Mouse (Mus musculus) forebrain, embryonic 11.5 days (tissue): ENCODE data around the gene Col6a1. TPM values are rescaled to one million over a fixed set of nuclear protein-coding genes. Genes with fewer than 3 reads are reported as not detected.

Source experiments
- ATAC-seq: fragments of 200-750 bp; cut with Nextera tagmentation; replicated peaks from 2 replicates; pipeline ENCODE4 v1.8.0; 2017; ENCODE audit warnings: moderate TSS enrichment; ENCODE audit not compliant: low FRiP score
- DNase-seq: peaks from one replicate; pipeline ENCODE4 v3.0.0-alpha.2; 2017; ENCODE audit warnings: low spot score
- H3K27ac ChIP-seq: fragments of 300-500 bp; sonication (generic); 2 replicates; pipeline ENCODE4 v1.5.1; 2014; ENCODE audit warnings: low read depth, low read length
- H3K27me3 ChIP-seq: fragments of 300-500 bp; sonication (generic); 2 replicates; pipeline ENCODE4 v1.6.1; 2014; ENCODE audit warnings: mild to moderate bottlenecking, low read length, mixed read lengths; ENCODE audit not compliant: control insufficient read depth, insufficient read depth
- H3K36me3 ChIP-seq: fragments of 300-500 bp; sonication (generic); 2 replicates; pipeline ENCODE4 v1.6.1; 2014; ENCODE audit warnings: mild to moderate bottlenecking, low read length, moderate library complexity, mixed read lengths; ENCODE audit not compliant: control insufficient read depth, insufficient read depth
- H3K4me1 ChIP-seq: fragments of 300-500 bp; sonication (generic); replicated peaks from 2 replicates; pipeline ENCODE4 v1.6.1; 2014; ENCODE audit warnings: low read length, mixed read lengths; ENCODE audit not compliant: control insufficient read depth, insufficient read depth
- H3K4me2 ChIP-seq: fragments of 300-500 bp; sonication (generic); 2 replicates; pipeline ENCODE4 v1.6.1; 2014; ENCODE audit warnings: low read depth, mild to moderate bottlenecking, low read length, moderate library complexity, mixed read lengths; ENCODE audit not compliant: severe bottlenecking
- H3K4me3 ChIP-seq: fragments of 300-500 bp; sonication (generic); 2 replicates; pipeline ENCODE4 v1.5.1; 2014; ENCODE audit warnings: low read depth, low read length
- H3K9ac ChIP-seq: fragments of 300-500 bp; sonication (generic); 2 replicates; pipeline ENCODE4 v1.6.1; 2014; ENCODE audit warnings: low read length
- H3K9me3 ChIP-seq: fragments of 300-500 bp; sonication (generic); 2 replicates; pipeline ENCODE4 v1.6.1; 2016; ENCODE audit warnings: low read length, mixed read lengths; ENCODE audit not compliant: control insufficient read depth
- WGBS: fragments of 180-500 bp; shearing (Covaris S2); extraction: QIAGEN DNeasy Blood & Tissue Kit; methylation state at CpG from one replicate; pipeline ENCODE4 v1.1.7; 2014; 5-methylcytosine and 5-hydroxymethylcytosine counted together
- polyA plus RNA-seq: library from polyadenylated mRNA; unstranded; fragments of >200 nt; fragmentation: Nextera tagmentation; extraction: Ambion mirVana; gene quantifications from 2 replicates; pipeline ENCODE4 v1.2.1, GENCODE M21; 2014

Gene Col6a1
- polyA plus RNA-seq, 1 experiment from 2014 or later: 8.6 TPM

DNA sequence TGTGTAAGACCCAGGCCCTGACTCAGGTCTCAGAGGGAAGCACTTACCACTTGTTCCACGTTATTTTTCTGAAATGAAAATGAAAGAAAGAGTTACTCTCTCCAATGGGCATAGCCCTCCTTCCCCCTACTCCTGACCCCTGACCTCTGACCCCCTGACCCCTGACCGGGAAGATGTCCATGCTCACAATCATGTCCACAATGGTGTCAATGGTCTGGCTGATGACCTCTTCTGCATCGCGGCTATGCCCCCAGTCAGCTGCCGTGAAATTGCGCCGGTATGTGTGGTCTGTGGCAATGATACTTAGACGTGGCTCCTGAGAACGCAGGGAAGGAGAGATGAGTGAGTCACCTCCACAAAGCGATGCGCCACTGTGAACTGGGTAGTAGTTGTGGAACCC lies 4.8 kb downstream of the Col6a1 start:
- Histone ChIP-seq H3K9ac (no peak overlapping the region), H3K4me3 (no peak overlapping the region), H3K4me1 (no peaks in the 10 kb centered on the region), H3K36me3 (no peaks in the 10 kb centered on the region), H3K27ac (no peak overlapping the region), H3K27me3 (no peaks in the 10 kb centered on the region), H3K4me2 (no peak overlapping the region), H3K9me3 (no peaks in the 10 kb centered on the region)
- no peak for DNase-seq
- 84% methylated on average over 11 of the region's 11 CpGs for WGBS
- no peak for ATAC-seq

DNA sequence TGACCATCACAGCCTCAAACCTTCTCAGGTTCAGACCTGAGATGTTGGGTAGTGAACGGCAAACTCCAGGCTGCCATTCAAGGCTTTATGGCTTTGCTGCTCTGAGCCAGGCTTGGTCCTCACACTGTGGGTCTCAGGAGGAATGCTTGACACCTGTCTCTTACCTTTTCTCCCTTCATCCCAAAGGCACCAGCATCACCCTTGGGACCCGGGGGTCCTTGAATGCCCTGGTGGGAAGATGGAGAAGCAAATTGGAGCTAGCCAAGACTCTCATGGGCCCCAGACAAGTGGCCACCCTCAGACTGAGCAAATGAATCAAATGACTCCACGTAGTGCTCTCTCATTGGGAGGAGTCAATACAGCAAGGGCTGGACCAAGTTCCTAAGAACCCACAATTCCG lies 8.3 kb downstream of the Col6a1 start:
- no peak overlapping the region for H3K27ac ChIP-seq
- no peak overlapping the region for H3K9ac ChIP-seq
- no peaks in the 10 kb centered on the region for H3K9me3 ChIP-seq
- ATAC-seq (no peak), DNase-seq (no peak)
- no peaks in the 10 kb centered on the region for H3K36me3 ChIP-seq
- WGBS: 95% methylated on average over 4 of the region's 4 CpGs
- no peak overlapping the region for H3K4me2 ChIP-seq
- H3K27me3 ChIP-seq: no peaks in the 10 kb centered on the region
- H3K4me1 ChIP-seq: no peaks in the 10 kb centered on the region
- H3K4me3 ChIP-seq: no peak overlapping the region

DNA sequence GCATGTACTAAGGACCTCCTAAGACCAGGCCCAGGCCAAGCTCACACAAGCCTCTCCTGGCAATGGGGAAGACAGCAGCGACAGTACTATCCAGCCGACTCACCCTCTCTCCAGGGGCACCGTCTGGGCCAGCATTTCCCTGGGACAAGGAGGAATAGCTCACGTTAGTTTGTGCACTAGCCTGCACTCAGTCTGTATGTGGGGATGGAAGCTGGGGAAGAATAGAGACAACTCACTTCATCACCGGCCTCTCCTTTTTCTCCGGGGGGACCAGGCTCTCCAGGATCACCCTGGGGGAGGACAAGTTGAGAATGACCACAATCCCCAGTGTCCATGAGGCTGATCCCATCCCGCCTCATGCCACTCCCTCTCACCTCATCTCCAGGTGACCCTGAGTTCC lies 8.9 kb downstream of the Col6a1 start:
- no peaks in the 10 kb centered on the region for H3K27me3 ChIP-seq
- H3K4me2 ChIP-seq: no peak overlapping the region
- H3K9me3 ChIP-seq: no peaks in the 10 kb centered on the region
- no peak overlapping the region for H3K4me3 ChIP-seq
- H3K9ac ChIP-seq: no peak overlapping the region
- no peak overlapping the region for H3K27ac ChIP-seq
- no peaks in the 10 kb centered on the region for H3K4me1 ChIP-seq
- no peaks in the 10 kb centered on the region for H3K36me3 ChIP-seq
- 93% methylated on average over 7 of the region's 7 CpGs for WGBS
- ATAC-seq (no peak), DNase-seq (no peak)

DNA sequence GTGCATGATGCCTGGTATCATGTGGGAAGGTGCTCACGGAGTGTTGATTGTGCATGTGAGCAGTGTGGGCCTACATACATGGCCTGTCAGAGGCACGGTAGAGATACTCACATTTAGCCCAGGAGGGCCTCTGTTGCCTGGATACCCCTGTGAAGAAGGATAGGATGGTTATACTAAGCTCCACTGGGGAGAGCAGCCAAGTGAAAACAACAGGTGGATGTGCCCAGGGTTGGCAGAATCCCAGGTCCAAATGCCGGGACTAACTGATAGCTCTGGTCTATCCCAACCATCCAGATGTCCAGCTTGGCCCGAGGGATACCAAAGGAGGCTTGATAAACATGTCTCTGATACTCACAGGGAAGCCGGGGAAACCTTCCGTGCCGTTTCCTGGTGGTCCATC lies 11.7 kb downstream of the Col6a1 start:
- Histone ChIP-seq H3K9ac (no peak overlapping the region), H3K27me3 (no peaks in the 10 kb centered on the region), H3K4me3 (no peak overlapping the region), H3K4me2 (no peak overlapping the region), H3K4me1 (no peaks in the 10 kb centered on the region), H3K9me3 (no peaks in the 10 kb centered on the region), H3K36me3 (no peaks in the 10 kb centered on the region), H3K27ac (no peak overlapping the region)
- DNase-seq (no peak), ATAC-seq (no peak)
- 91% methylated on average over 7 of the region's 7 CpGs for WGBS

DNA sequence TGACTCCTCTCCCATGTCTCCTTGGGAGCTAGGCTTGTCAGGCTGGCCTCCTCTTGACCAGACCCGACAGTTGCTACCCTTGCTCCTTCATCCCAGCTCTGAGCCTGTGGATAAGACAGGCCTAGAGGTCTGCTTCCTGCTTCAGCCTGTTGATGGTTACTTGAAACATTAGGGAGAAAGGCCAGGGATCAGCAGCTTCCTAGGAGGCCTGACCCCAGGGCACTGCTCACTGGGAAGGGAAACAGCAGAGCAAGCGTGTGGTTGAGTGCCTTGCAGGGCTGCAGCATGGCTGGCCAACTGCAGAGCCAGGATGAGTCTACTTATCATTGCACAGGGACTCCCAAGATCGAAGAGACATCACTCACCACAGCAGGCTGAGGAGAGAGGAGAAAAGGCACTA lies 13.5 kb downstream of the Col6a1 start:
- WGBS: 83% methylated on average over 3 of the region's 3 CpGs
- Histone ChIP-seq H3K9ac (no peak overlapping the region), H3K27me3 (no peaks in the 10 kb centered on the region), H3K4me2 (no peak overlapping the region), H3K4me1 (no peaks in the 10 kb centered on the region), H3K4me3 (no peak overlapping the region), H3K27ac (no peak overlapping the region), H3K36me3 (no peaks in the 10 kb centered on the region), H3K9me3 (no peaks in the 10 kb centered on the region)
- ATAC-seq (no peak), DNase-seq (no peak)

DNA sequence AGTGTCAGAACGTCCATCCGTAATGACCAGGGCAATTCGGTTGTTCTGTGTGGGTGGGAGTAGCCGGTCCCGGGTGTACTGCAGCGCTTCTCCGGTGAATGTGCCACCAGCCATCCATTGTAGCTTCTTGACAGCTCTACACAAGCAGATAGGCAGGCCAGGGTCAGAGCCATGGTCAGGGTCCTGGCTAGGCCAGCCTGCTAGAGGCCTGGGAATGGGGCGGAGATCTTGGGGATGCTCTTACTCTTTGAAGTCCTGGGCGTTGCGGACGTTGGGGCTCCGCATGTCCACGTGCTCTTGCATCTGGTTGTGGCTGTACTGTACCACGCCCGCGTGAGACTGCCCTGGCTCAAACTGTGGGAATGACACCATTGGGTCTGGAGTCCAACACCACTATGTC lies 14.6 kb downstream of the Col6a1 start:
- Histone ChIP-seq H3K4me2 (no peak overlapping the region), H3K4me3 (no peak overlapping the region), H3K36me3 (no peaks in the 10 kb centered on the region), H3K27me3 (no peaks in the 10 kb centered on the region), H3K9me3 (no peaks in the 10 kb centered on the region), H3K27ac (no peak overlapping the region), H3K9ac (no peak overlapping the region), H3K4me1 (no peaks in the 10 kb centered on the region)
- ATAC-seq (no peak), DNase-seq (no peak)
- WGBS: 96% methylated on average over 16 of the region's 16 CpGs

DNA sequence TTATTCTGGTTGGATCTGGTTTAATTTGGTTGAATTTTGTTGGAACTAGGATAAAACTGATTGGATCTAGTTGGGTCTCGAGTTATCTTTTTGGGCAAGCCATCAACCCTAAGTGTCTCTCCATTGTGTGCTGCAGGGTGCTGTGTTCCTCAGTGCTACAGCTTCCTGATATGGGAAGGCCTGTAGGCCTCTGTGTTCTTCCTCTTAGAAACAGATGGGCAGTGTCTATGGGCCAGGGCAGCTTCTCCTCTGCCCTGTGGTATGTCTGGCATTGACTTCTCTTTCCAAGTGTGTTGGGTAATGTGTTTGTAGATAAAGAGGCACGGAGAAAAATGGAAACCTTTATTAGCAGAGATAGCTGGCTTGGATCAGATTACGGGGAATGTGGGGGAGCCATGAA lies 17.5 kb downstream of the Col6a1 start:
- no peak overlapping the region for H3K4me3 ChIP-seq
- DNase-seq (no peak), ATAC-seq (no peak)
- no peak overlapping the region for H3K27ac ChIP-seq
- 83% methylated on average over 3 of the region's 3 CpGs for WGBS
- no peaks in the 10 kb centered on the region for H3K27me3 ChIP-seq
- H3K4me1 ChIP-seq: no peaks in the 10 kb centered on the region
- no peaks in the 10 kb centered on the region for H3K36me3 ChIP-seq
- no peak overlapping the region for H3K4me2 ChIP-seq
- H3K9ac ChIP-seq: no peak overlapping the region
- H3K9me3 ChIP-seq: no peaks in the 10 kb centered on the region

DNA sequence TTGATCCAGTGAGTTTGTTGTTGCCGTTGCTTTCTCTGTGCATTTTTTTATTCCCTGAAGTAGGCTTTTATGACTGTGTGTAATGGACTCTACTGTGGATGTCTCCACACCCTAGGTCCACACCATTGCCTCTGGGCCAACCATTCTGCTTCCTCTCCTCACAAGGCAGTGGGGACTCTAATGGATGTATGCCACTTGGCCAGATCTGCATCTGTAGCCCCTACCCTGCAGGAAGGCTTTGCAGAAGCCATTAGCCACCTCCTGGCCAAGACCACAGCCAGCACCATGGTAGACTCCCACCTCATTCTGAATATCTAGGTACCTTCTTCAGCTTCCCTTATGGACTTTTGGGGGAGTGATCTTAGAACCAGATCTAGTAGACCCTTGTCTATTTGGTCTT lies 18.4 kb downstream of the Col6a1 start:
- H3K4me1 ChIP-seq: no peaks in the 10 kb centered on the region
- no peak overlapping the region for H3K4me3 ChIP-seq
- DNase-seq (no peak), ATAC-seq (no peak)
- H3K27me3 ChIP-seq: no peaks in the 10 kb centered on the region
- no peaks in the 10 kb centered on the region for H3K9me3 ChIP-seq
- no peak overlapping the region for H3K27ac ChIP-seq
- H3K36me3 ChIP-seq: no peaks in the 10 kb centered on the region
- no peak overlapping the region for H3K4me2 ChIP-seq
- 97% methylated on average over 1 of the region's 1 CpGs for WGBS
- H3K9ac ChIP-seq: no peak overlapping the region

DNA sequence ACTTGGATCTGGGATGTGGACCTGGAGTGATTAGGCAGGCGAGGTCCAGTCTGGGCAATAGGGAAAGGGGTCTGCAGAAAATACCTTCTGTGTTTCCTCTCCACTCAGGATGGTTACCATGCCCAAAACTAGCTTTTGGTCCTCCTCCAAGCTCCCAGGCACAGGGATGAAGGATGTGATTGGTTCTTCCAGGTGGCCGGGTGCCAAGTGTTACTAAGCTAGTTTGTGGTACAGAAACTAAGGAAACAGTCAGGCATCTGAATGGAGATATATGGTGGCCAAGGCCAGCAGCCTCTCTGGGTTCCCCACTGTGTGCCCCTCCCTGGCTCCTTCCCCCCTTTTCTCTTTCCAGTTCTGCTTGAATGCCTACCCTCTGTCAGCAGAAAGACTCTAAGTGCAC lies 19.0 kb downstream of the Col6a1 start:
- H3K4me1 ChIP-seq: no peaks in the 10 kb centered on the region
- 79% methylated on average over 2 of the region's 2 CpGs for WGBS
- H3K4me2 ChIP-seq: no peak overlapping the region
- H3K36me3 ChIP-seq: no peaks in the 10 kb centered on the region
- no peak overlapping the region for H3K4me3 ChIP-seq
- no peaks in the 10 kb centered on the region for H3K9me3 ChIP-seq
- H3K9ac ChIP-seq: no peak overlapping the region
- H3K27me3 ChIP-seq: no peaks in the 10 kb centered on the region
- ATAC-seq (no peak), DNase-seq (no peak)
- H3K27ac ChIP-seq: no peak overlapping the region
